Mouse (Mus musculus): Measurements from ENCODE around the gene Slc19a3.

DNA sequence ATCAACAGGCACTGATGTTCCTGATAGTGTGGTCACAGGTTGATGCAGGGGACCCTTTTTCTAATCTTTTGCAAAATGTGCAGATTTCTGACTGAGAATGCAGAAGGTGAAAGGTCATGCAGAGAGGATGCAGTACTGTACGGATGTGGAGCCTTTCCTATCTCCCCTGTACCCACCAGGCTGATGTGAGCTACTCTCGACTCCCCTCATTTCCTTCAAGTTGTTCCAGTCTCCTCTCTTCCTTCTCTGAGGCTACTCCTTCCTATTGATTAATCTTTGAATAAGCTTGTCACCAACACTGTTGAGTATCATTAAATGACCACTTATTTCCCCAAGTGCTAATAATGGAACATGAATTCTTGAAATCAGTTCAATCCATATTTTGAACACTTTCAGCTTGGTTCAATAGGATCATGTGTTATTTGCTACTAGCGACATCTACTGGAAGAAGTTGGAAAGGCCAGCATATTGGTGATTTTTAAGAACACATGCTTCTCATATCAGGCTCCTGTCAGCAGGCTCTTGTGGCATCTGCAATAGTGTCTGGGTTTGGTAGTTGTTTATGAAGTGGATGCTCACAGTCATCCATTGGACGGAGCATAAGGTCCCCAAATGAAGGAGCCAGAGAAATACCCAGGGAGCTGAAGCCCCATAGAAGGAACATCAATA lies 50.6 kb downstream of the Slc19a3 start:
- TF ChIP-seq CTCF (IDR thresholded peaks at IDR 0.05; ENCODE audit: control insufficient read depth, insufficient read depth, low read length) (no peak), POLR2A (IDR thresholded peaks at IDR 0.05; ENCODE audit: borderline replicate concordance, control insufficient read depth, low read depth, low read length) (no peak)
